Mouse (Mus musculus) brain, adult 2 months (tissue): ENCODE measurements at regions not wholly inside any gene's neighbourhood (a gene's known extent, or its start where the extent isn't known, plus 50 kb on each side); places are given as distances from the start of the nearest gene placed in this dataset.

Source experiments
- DNase-seq: peaks from one replicate; pipeline ENCODE4 v3.0.0; 2011; ENCODE audit warnings: low read depth, low spot score

DNA sequence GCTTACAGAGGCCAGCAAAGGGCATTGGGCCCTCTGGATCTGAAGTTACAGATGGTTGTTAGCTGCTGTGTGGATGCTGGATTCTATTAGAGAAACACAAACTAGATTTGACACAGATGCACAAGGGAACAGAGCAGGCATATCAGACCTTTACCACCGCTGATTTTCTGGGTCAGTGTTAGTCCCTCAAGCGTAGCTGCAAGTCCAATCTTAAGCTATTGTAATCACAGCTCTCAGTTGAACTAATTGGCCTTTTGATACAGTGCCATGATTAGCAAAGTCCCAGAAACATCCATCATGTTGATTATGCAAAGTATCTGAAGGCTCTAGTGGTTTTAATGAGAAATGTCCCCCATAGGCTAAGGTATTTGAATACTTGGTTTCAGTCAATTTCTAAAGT lies 54.2 kb upstream of the Plppr5 start:
- no peak for DNase-seq

DNA sequence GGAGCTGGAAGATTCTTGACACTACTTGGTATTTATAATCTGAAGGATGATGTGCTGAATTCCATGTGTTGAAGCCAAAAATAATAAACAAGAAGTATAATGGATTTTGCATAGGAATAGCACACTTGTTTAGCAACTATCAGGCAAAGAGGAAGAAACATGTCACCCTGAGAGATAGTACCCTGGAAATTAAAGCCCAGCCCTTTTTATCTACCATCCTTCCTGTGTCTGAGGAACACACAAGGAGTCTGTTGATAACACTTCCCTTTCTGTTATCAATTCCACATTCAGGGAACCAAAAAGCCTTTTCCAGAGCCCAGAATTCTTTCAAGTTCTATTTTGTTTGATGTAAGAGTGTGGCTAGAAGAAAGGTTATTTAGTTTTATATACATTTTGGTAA lies 66.5 kb upstream of the Plppr5 start:
- DNase-seq: no peak

DNA sequence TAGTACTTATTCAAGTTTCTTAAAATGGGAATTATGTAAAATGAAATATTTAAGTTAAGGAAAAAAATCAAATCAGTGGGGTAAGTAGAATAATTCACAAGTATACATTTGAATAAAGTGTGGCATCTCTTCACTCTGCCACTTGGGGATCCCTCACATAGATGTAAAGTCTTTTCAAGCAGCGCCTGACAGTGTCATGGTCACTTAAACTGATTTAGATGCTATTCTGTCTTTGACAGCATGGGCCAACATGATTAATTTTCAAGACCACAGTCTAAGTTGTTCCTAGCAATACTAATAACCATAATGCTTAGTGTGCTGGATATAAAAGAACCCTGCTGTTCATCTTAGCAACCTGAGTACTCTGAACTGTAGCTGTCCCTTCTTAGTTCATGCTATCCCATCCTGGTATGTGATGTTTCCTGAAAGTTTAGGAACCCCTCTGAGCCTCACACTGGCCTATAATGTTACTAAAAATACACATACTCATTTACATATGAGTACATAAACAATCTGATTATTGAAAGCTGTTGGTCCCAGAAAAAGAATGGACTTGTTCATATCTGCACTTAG lies 68.4 kb upstream of the Plppr5 start:
- DNase-seq: no peak

DNA sequence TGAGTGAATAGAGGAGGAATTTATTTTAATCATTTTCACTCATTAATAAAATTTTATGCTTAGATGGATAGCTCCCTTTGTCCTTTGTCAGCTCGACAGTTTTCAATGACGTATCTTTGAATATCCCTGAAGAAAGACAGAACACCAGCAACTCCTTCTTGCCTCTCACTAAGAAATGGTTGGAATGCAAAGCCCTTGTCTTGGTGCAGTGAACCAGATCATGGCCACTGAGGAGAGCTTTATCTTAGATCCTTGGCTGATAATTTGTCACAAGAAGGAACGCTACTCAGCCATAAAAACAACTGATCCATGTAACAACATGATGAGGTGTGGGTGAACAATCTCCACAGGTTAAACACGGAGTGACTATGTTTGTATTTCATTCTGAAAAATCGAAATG lies 73.5 kb upstream of the Plppr5 start:
- no peak for DNase-seq

DNA sequence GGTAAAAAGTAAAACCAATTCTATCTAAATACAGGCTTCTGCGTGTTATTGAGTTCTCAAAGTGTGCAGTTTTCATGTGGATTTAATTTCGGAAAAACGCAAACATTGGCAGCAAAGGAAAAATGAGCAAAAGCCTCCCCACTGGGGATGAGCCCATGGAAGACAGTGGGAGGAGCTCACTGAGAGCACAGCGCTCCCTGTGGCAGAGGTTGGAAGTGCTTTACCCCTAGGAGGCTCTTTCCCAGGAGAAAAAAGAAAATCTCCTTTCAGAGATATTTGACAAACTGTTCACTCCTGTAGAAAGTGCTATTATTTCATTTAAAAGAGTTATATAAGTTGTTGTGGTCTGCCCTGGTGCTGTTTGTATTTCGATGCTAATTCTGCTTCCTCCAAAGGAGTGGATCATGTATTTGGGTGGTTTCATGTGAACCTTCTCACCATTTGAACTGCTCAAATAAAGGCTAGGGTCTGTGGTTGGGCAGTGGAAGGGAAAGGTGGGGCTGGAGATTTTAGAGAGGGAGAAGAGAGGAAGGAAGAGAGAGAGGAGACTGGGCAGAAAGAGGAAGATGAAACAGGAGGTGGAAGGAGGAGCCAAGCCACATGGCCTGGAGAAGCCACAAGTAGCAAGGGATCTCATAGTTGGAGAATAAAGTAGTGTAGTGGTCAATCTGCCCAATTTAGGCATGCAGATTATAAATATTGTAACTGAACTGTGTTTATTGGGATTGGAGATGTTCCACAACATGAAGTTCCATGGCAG lies 76.3 kb upstream of the Plppr5 start:
- no peak for DNase-seq

DNA sequence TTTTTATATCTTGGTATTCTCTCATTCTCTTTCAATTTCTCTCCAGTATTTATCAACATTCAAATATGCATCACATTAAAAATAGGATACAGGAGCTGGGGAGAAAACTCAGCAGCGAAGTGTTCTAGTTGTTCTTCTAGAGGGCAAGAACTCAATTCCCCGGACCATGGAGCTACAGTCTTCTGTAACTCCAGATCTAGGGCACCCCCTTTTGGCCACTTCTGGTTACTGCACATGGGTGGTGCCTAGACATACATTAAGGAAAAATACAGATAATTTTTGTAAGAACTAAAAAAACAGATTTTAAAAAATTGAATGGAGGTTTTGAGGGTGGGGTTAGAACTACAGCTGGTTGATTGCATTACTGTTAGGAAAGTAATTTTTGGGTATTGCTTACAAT lies 80.5 kb upstream of the Plppr5 start:
- DNase-seq: peak; percentile 65

DNA sequence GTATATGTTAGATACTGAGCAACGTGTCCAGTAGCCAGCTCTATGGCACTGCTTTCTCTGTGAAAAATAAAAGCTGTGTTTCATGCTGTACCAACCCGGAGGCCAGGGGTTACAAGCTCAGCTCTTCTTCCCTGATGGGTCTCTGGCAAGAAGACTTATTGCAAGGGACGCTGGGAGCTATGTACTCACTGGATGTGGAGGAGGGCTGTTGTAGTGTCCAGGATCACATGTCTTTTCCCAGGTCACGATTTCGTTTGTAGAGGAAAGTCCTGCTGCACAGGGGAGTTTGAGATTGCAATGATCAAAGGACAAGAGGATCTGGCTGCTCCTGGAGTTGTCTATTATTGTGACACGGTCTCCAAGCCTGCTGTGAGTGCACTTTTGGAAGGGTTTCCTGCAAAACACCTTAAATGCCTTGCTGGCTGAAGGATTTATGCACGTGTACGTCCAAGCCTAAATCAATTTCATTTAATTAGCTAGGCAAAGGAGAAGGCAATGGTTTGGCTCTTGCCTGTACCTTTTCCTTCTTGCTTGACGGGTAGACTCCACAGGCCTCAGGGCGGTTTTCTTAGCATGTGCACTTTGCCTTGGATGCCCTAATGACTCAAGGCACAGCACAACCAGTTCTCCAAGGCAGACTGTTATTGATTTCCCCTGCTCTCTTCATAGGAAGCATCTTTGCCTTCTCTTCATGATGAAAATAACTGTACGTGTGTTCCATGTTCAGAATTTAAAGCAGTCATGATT lies 87.2 kb upstream of the Plppr5 start:
- no peak for DNase-seq

DNA sequence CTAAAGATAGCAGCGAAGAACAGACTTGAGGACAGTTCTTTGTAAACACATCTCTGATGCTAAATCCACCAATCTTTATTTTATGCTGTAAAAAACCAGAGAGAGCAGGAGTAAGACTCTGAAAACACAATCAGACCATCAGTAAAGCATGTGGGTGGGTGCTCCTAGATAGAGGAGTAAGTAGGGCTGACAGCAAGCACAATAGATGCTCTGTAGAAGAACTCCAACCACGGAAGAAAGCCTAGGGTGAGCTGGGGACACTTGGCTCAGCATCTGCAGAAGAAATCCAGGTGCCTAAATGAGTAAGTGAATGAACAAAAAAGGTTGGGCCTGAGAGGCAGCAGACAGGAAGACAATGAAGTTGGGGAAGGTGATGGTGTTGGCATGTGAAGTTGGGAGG lies 88.3 kb upstream of the Plppr5 start:
- peak; percentile 60 for DNase-seq

DNA sequence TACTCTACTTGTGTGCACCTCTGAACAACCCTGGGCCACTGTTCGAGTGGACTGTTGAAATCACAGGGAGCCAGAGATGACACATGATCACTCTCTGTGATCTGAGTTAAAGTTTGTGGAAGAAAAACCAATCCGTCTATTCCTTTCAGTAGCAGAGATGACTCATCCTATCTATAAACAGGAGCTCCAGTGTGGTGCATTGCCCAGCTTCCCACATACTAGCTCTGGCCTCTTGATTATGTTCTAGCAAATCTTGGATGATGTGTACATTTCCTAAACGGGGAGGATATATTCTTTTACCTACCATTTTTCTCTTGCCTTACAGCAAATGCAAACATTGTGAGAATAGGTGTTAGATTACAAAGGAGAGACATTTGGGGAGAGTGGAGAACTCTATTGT lies 94.5 kb upstream of the Plppr5 start:
- peak; percentile 66 for DNase-seq

DNA sequence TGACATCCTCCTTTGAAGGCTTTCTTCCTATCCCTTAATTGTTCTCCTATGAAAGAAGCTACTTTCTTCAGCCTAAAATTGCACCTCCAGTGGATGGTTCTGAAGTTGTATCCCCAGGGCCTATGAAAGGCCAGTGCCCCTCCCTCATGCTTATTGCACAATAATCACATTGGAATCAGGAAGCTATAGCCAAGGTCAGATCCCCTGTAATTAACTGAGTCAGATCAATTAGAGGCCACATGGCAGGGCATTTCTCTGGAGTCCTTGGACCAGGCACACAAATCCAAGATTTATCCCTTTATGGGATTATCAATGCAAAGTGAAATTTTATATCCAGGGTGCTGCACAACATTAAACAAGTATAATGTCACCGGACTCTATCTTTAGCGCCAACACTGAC lies 98.8 kb upstream of the Plppr4 start:
- DNase-seq: no peak

DNA sequence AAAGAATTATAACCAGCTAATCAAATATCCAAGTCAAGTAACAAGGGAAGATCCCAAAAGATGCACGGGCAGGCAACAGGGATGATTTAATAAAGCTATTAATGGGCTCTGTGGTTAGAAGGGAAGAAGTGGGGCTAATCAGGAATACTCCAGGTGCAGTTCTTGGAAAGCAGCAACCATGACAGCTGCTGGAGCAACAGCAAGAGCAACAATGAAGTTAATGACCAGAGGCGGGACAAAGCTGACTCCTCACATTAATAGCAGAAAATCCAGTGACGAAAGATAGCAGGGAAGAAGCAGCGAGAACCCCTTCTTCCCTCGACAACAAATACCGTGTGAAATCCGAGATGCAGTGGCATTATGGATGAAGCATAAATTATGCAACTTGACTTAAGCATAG lies 89.9 kb upstream of the Plppr4 start:
- DNase-seq: no peak

DNA sequence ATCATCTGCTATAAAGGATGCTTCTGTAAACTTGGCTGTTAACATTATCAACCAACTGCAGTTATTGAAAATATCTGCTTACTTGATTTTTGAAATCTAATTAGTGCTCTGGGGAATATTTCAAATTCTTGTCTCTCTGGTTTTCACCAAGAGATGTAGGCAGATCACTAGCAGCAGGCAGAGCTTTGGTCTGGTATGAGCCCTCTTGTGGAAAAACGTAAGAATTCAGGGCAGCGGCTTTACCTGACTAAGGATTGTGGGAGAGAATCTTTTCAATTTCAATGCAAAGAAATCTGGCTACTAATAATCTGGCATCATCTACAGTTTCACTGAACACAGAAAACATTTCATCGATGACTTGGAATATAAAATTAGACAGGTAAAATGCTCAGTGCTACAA lies 81.2 kb upstream of the Plppr4 start:
- DNase-seq: peak; percentile 54

DNA sequence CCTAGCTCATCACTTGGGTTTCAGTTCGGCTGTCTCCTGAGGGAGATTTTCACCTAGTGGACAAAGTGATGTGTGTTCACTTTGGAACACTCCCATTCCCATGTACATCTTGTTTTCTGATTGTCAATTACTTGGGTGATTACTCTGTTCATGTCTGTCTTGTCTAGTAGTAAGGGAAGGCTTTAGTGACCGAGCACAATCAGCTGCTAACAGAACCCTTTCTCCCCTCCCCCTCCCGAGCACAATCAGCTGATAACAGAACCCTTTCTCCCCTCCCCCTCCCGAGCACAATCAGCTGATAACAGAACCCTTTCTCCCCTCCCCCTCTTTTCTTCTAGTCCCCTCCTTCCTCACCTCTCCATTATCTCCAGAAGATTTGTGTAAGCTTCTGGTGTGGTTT lies 79.6 kb upstream of the Plppr4 start:
- no peak for DNase-seq

DNA sequence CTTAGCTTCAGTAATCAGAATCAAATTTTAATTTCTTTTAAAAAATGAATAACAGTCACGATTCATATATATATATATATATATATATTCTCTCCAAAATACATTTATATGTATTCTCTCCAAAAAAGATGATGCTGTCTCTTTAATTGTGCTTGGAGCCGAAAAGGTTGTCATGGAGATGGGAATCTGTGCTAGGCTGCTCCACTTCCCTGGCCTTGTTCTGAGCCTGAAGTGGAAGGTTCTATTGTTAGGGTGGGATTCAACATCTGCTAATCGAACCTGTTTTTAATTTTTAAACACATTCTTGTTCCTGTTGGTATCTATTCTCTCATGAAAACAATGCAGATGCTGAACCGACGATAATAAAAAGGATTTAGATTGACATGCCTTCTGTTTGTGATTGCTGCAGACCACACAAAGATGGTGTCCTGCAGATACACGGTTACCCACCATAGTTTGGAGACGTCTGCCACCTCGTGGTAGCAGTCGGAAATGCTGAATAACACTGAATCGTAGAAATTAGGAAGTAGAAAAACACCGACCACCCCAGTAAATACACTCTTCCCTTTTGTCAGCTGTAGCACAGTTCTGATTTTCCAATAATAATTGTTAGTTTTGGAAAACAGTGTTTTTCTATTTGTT lies 77.9 kb upstream of the Plppr4 start:
- peak; percentile 80 for DNase-seq

DNA sequence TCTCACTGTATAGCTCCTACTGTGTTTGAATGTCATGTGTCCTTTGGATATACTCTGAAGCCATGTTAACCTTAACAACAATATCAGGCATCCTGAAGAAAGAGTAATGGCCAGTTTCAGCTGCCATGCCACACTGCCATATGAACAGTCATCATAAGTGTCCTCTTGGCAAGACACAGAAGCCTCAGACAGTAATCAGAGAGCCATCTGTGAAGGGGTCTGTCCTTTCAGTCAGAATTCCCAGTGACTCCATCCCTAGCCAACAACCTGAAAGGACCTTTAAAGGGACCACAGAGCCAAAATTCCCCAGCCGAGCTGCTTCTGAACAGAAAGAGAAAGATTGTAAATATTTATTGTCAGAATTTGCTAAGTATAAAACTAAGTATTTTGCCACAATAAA lies 63.9 kb upstream of the Plppr4 start:
- no peak for DNase-seq

DNA sequence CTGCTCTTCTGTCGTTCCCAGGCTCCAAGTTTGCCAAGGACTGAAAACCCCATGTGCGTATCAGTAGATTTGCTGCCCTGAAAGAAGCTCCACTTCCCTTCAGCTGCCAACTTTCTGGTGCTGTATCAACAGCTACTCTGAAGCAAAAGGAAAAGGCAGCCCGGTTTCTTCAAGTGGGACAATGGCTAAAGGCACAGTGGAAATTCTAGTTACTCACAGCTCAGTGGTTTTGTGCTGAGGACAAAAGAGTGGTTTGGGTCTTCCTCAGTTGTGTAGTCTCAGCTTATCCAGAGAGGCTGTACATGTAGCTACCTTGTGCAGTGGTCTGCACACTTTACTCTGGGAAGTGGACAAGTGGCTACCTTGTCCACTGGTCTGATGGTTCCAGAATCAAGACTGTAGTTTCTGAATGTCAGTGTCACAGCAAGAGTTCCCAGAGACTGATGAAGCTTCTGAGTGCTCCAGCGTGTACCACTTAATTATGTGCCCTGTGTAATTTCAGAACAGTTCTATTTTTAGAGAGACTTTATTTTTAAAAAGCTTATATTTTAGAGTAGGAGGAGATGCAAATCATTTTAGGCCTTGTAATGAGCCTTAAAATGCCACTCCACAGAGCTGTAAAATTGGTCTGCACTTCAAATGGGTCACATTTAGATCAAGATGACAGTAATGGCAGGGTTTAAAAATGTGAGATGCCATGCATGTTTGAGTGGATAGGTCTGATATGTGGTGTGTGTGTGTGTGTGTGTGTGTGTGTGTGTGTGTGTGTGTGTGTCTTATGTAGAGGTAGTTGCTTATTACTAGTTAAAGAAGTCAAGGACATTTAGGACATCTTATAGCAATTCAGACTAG lies 52.4 kb upstream of the Plppr4 start:
- peak; percentile 35 for DNase-seq
